Mouse (Mus musculus) heart, adult 8-10 months (tissue): ENCODE data around the gene Ttll4. TPM values are rescaled to one million over a fixed set of nuclear protein-coding genes. Genes with fewer than 3 reads are reported as not detected.
A peak's percentile ranks its signal among the peaks of the same experiment; 100 is the strongest.

Source experiments
- DNase-seq: peaks from one replicate; pipeline ENCODE4 v3.0.0; 2022; ENCODE audit warnings: low spot score
- total RNA-seq, 4 experiments: library from RNA; stranded (reverse); gene quantifications; 2 replicates each; pipeline ENCODE4 v1.2.4; 2022

The Ttll4 gene
- total RNA-seq, 4 experiments from 2014 or later, result 8.1 to 10.5 (median 9.3) TPM

DNA sequence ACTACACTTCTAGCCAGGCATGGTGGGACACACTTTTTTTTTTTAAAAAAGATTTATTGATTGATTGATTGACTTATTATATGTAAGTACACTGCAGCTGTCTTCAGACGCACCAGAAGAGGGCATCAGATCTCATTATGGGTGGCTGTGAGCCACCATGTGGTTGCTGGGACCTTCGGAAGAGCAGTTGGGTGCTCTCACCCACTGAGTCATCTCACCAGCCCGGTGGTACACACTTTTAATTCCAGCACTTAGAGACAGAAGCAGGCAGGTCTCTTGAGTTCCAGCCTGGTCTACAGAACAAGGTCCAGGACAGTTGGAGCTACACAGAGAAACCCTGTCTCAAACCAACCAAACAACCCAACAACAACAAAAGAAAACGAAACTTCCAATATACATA is 50.5 kb downstream of the Ttll4 start:
- DNase-seq, result no peak

DNA sequence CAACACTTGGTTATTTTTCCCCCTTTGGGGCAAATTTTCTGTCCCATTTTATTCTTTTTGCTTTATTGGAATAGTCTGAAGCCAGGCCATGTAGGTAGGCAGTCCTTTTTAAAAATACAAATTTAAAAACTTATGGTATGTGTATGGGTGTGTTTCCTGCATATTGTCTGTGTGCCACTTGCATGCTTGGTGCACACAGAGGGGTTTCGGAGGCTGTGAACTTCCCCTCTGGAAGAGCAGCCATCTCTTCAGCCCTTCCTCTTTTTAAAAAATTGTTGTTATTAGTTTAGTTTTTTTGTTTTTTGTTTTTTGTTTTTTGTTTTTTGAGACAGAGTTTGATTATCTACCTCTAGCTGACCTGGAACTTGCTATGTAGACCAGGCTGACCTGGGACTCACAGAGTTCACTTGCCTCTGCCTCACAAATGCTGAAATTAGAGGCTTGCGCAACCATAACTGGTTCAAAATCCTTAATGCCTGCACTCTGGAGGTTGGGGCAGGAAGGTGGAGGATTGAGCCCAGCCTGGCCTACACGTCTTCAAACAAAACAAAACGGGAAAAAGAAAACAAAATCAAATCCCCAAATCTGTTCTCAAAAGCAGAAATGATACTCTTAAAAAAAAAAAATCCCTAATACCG is 51.0 kb downstream of the Ttll4 start:
- DNase-seq, result no peak

DNA sequence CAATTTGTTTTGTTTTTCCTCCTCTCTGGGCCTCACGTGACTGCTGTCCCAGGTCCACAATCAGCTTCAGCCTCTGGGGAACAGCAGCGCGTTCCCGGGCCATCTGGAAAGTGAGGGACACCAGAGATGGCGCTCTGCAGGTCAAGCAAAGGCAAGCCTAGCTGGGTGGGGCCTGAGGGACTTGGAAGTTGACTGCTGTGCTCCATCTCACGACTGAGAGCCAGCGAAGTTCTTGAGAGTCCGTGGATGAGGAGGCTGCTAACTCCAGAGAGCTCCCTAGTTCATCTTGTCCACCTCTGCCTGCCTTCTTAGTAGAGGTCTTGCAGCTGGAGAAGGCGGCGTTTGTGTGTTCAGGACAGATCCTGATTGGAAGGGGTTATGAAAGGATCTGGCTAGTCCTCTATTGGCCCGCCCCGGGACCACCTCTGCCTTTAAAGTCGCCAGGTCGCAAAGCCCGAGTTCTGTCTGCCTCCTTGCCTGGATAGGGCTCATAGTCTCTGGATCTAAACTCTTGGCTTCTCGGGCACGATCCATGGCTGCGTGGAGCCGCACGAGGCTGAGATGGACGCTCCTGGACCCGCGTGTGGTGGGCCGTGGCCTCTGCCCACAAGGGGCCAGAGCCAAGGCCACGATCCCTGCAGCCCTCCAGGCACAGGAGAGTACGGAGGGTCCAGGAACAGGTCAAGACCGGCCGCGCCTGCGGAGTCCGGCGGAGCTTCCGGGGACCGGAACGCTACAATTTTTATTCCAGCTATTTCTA is 51.7 kb downstream of the Ttll4 start, which contains the start of gene Cyp27a1:
Cyp27a1 (plus strand) TSS at position 476 of the 760 bp plus-strand sequence.
- DNase-seq, result peak; percentile 91

DNA sequence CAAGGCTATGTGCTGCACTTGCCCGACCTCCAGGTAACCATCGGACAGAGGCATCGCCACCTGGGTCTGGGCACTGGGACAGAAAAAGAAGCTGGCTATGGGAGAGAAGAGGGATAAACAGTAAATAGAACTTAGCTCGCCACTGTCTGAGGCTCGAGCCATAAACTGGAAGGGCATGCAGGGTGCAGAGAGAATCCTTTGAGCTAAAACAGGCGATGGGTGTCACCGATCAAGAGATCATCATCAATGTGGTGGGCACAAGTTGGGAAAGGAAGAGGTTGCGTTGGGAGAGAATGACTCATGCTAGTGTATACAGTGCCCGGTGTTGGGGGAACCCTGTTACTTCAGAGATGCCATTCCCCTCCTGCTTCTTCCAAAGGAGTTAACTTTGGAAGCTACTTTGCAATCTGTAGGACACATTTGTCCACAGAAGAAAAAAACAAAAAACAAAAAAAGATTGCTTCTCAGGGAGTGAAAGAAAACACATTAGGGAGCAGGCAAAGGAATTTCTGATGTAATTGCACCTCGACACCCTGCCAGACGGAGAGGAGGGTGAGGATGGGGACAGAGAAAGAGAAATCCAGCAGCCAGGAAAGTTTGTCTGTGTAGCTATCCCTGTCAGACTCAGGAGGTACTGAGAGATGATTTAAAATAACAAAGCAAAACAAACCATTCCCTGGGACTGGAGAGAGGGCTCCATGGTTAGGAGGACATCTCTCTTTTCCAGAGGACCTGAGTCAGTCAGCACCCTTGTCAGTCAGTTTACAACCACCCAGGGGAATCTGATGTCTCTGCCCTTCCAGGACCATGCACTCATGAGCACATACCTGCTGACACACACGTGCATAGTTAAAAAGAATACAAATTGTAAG is 52.5 kb downstream of the Ttll4 start:
- peak; percentile 41 for DNase-seq

DNA sequence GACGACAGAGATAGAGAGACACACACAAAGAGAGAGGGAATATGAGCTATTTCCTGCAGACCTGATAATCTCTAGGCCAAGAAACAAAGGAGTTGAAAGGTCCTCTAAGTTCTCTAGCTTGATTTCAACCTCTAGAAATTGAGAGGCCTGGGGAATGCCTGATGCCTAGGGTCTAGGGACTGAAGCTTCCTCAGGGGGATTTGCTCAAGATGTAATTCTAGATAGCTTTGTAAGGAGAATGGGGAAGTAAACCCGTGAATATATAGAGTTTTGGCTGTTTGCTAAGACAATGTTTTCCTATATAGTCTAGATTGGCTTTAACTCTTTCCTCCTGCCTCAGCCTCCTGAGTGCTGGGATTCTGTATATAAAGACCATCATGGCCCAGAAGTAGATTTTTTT is 53.4 kb downstream of the Ttll4 start:
- DNase-seq, result no peak

DNA sequence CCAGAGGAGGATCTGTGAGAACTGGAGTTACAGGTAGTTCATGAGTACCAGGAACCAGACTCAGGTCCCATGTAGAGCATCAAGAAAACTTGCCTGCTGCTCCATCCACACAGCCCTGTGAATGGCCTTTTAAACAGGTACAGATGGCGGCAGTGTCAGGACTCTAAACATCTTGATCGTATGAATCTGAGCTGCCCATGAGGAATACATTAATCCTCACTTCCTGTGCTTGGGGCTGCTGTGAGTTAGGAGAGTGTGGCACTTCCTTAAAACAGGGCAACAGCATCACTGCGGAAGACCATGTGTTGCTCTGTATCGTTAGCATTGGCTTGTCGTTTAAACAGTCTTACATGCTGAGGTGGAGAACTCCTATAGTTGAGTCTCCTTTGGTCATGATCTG is 53.9 kb downstream of the Ttll4 start:
- no peak for DNase-seq

DNA sequence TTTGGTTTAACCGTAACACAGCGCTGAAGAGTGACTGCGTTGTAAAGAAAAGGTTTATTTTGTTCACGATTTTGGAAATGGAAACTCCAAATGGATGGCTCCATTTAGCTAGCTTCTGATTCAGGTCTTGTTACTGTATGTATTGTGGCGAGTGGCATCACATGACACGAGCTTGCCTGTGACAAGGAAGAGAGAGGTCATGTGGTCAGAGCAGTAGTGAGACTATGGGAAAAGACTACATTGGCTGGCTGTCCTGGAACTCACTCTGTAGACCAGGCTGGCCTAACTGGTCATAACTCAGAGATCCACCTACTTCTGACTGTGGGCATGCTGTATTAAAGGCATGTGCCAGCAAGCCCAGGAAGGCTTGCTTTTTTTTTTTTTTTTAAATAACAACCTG is 54.3 kb downstream of the Ttll4 start:
- DNase-seq, result no peak

DNA sequence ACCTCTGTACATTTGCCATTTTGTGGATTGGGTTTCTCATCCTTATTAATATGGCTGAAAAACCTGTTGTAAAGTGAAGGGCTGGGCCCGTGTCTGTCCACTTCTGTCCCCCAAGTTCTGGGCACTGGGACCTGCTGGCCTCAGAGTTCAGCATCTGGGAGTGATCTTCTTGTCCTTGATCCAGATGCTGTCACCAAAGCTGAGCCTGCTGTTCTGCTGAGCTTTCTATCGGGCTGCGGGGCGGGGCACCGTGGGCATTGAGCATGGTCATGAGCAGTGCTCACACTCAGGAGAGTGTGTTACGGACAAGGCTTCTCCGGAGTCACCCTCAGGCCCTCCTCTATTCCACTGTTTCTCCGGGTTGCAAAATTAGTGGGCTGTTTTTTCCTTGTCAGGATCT is 56.6 kb downstream of the Ttll4 start:
- DNase-seq, result no peak

DNA sequence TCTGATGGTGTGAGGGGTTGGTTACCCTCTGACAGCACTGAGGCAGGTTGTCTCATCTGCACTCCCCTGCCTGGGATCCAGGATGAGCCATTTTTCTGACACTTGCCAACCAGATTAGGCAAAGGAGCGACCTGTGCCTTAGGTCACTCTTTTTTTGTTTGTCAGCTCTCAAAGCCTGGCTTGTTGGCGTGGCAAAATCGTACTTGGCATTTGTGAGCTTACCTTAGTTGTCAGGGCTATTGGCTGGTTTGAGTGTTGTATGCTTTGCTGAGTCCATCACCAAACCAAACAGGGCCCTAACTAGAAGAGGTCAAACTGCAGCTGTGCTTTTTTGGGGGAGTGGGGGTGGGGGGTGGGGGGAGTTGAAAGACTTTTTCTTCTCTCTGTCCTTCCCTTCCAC is 57.7 kb downstream of the Ttll4 start:
- DNase-seq, result no peak

DNA sequence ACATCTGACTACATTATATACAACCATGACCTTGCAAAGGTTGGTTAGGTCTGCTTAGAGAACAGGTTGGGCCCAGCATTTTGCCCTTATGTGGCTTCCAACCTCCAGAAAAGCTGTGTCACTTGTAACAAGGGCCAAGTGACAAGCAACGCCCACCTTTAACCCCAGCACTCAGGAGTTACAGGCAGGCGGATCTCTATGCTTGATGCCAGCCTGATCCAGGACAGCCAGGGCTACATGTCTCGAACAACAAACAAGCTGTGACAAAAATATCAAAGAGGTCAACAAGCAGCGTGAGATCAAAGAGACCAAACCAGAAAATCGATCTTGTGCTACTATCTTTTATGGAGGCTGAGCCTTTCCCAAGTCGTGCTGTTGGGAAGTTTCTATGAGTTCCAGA is 60.1 kb downstream of the Ttll4 start:
- DNase-seq, result no peak

DNA sequence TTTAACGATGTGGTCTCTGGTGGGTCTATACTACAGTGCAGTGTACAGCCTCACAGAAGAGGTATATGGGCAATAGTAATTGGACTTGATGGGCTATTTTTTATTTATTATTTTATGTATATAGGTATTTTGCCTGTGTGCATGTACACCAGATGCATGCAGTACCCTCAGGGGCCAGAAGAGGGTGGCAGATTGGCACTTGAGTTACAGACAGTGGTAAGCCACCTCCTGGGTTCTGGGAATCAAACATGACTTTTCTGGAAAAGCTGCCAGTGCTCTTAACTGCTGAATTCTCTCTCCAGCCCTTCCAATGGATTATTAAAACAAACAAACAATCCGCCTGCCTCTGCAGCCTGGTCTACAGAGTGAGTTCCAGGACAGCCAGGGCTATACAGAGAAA is 62.2 kb downstream of the Ttll4 start:
- DNase-seq, result no peak

DNA sequence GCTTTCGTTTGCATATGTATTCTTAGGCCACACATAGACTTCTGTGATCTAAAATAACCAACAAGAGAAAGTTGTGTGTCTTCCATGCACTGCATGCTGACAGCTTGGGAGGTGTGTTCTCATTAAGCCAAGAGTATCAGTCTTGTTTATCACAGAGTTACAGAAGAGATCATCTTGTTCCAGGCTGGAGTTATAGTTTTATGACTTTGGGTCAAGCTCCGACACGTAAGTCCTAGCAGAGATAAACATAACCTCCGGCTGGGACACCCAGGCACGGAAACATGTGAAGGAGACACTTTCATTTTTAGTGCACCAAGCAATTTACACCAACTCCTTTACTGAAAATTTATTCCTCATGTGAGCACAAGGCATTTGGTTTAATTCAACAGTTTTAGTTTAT is 64.6 kb downstream of the Ttll4 start:
- DNase-seq, result no peak

DNA sequence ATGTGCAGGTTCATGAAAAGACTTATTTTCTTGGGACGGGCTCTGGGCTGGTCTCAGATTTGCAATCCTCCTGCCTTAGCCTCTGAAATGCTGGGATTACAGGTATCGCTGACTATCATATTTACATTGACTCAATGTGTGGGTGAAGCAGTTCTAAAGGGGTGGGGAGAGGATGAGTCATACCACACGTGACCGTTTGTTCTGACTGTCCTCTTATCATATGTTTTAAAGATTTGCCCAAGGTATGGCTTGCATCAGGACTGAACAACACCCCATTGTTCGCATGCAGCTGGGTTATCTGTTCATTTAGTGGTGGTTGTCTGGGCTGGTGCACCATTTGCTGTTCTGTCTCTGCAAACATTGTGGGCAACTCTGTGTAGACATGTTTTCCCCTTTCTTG is 65.1 kb downstream of the Ttll4 start:
- DNase-seq, result no peak

DNA sequence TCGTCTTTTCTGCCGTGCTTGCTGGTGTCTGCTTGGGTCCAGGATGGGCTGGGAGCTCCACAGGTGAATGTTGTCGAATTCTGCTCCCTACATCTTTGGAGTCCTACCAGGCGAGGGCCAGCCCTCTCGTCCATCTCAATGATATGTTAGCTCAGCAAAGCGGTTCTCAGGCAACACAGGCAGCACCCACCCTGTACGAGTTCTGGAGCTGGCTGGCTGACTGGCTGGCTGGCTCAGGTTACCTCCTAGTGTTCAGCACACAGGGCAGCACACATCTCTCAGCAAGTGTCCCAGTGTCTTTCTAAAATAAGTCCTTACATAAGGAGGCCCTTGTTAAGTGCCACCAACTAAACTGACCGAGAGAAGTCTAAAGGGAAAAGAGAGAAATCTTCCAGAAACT is 66.9 kb downstream of the Ttll4 start:
- no peak for DNase-seq

DNA sequence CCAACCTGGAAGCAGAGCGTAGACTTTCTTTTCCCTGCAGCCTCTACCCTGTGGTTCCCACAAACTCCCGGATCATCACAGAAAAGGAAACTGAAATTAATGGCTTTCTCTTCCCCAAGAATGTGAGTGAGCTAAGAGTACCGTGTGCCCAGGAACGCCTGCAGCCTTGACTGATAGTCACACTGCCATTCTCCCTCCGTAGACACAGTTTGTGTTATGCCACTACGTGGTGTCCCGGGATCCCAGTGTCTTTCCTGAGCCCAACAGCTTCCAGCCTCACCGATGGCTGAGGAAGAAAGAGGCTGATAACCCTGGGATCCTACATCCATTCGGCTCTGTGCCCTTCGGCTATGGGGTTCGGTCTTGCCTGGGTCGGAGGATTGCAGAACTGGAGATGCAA is 75.4 kb downstream of the Ttll4 start:
- no peak for DNase-seq

DNA sequence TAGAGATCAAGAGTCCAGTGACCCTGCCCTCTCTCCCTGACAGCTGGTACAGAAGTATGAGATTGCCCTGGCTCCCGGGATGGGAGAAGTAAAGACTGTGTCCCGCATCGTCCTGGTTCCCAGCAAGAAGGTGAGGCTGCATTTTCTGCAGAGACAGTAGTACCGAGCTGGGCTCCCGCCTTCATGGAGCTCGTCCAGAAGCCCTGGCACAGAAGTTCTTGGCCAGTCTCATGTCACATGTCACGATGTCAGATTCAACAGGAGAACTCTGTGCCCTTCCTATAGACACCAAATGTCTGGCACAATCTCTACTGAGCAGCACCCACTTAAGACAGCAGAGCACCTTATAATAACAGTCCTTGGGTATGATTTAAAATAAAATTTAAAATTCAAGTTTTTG is 76.0 kb downstream of the Ttll4 start:
- no peak for DNase-seq

DNA sequence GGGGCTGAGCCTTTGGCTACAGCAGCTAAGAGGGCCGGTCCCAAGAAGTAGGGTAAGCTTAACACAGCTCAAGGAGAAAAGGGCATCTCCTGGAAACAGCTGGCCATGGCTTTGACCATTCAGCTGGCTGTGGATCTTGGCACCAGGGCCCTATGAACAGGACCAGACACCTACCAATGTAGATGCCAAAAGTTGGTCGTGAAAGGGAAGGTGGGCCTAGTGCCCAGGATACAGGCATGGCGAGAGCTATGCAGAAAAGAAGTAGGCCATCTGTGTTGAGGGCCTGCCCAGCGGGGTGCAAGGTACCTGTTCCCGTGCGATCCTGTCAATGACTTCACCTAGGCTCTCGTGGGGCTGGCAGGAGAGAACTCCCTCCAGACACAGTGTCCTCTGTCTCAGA is 79.3 kb downstream of the Ttll4 start:
- DNase-seq, result peak; percentile 45

DNA sequence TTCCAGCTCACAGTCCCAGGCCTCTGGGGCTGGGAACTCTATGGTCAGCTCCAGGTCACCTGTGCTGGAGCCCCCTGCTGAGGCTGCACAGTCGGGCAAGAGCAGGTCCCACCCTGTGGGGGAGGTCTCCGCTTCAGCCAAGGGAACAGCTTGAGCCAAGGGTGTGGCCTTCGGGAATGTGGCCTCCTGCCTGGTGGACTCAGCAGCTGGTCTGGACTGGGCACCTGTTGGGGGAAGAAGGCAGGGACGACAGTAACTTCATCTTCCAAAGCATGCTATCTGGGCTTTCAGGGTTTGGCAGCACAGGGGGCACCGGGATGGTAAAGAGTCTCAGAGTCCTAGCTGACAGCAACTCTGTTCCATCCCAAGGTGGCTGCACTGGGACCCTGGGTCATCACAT is 85.8 kb downstream of the Ttll4 start:
- no peak for DNase-seq

DNA sequence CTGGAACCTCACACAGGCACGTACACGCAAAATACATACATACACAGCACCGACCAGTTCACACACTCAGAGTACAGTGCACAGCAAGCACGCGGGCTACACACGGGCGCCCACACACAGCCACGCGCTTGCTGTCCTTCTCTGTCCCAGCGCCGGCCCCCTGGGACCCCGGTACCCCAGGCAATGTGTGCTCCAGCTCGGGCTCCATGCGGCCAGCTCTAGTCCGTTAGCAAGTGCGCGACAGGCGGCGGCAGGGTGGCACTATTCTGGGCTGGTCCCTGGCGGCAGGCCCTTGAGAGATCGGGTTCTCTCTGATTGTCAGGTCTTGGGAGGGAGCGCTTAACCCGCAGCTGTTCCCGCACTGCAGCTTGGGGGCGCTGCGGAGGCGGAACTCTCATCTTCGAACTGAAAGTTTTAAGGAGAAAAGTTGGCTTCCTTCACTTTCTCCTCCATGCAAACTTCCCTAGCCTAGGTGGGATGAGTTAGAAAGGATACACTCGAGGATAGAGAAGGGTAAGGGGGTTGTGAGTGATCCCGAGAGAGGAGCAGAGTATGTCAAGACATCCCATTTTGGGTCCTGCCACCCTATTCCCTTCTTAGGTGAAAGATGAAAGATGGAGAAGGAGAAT is 87.2 kb downstream of the Ttll4 start, which contains the start of gene Prkag3:
Prkag3 (minus strand) TSS at position 579 of the 629 bp plus-strand sequence.
- DNase-seq, result peak; percentile 49

DNA sequence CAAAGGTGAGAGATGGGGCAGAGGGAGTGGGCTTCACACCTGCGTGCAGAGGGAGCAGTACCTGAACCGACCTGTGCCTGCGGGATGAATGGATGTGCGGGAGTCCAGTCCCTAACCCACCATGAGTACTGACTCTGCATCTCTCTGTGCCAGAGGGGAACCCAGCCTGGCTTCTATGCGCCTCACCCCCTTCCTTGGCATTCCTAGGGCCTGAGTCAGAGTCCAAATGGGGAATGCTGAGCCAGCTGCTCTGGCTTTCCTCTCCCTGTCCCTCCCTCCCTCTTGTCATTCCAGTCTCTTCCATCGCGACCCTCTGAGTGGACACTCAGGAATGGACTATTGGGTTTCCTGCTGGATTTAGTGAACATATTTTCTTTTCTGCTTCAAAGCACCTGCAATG is 87.8 kb downstream of the Ttll4 start:
- peak; percentile 52 for DNase-seq

DNA sequence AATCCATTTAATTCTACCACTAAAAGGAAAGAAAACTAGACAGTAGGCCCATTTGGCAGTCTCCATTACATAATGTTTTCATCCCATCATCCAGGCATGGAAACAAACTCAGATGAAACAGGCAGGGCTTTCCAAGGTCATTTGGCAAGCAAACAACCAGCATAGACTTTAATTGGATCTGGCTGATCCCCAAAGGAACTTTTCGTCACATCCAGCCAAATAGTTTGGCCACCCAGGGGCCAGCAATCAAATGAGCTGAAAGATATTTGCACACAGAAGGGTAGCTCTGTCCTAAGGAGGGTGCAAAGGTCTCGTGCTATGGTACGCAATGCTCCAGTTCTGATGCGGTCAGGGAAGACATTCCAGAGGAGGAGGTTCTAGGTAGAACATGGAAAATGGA is 89.1 kb downstream of the Ttll4 start:
- peak; percentile 43 for DNase-seq

DNA sequence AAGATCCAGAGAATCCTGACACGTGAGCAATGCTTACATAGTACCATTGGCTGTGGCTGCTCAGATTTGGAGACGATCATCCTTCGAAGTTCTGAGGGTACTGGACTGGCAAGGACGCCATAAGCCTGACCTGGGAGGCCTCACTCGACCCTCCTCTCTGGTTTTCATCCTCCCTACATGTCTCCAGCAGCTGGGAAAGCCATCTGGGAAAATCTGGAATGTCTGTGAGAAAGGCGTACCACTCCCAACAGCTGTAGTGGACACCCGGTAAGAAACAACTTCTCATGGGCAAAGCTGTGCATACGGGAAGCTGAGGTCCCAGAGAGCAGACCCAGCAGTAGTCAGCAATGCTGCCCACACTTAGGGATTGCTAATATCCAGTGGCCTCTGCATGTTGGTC is 90.6 kb downstream of the Ttll4 start:
- no peak for DNase-seq
